Mouse (Mus musculus): Measurements from ENCODE around the gene Gpr135.

DNA sequence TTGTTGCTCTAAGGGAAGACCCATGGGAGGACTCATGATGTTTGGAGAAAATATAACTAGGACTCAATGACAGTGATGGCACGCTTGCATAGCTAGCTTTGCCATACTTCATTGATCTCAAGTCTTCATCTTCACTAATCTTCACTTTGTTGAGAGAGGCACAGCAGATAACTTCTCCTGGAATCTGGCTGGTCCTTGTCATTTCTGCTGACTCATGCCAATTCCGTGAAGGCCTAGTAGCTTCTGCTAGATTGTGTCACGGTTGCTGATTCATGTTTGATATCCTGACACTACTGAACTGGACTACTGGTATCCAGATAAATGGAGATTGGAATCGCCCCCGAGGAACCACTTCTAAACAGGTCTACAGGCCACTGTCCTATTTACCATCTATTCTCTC lies 47.4 kb downstream of the Gpr135 start:
- no peak for TF ChIP-seq POLR2A (IDR thresholded peaks at IDR 0.05; ENCODE audit: borderline replicate concordance, extremely low read depth, insufficient read depth, insufficient read length, poor library complexity, severe bottlenecking)
- no peak for TF ChIP-seq CTCF (IDR thresholded peaks at IDR 0.05; ENCODE audit: borderline replicate concordance, extremely low read depth, insufficient read depth, insufficient read length)
